Mouse (Mus musculus) embryonic stem cell, embryonic (primary cell): ENCODE data around the gene Foxf2.

Experiments
- CTCF ChIA-PET, 4 experiments: fragments of 300-600 bp in 2 of 4; fragments of 350-600 bp in 2 of 4; sonication (Branson Sonifier 250); formaldehyde crosslinking; loops; one replicate each; lab custom pipeline; 2022; ENCODE audit warnings: inconsistent platforms in 2 of 4; lab: Charles Lee
- POLR2A ChIA-PET, 4 experiments: fragments of 300-600 bp in 2 of 4; fragments of 350-600 bp in 2 of 4; sonication (Branson Sonifier 250); formaldehyde crosslinking; loops; one replicate each; lab custom pipeline; 2022; ENCODE audit warnings: antibody characterized with exemption in 4 of 4, inconsistent platforms in 1 of 4; lab: Charles Lee

Gene Foxf2

GRCm38 (mm10) chr13:31622371-31622770 is 3.2 kb upstream of the Foxf2 start:
- ChIA-PET CTCF (interaction anchor here in 1 of 4 experiments (1.0 kb wide), 1 partner anchor 62 kb away, joined by 7 read pairs; no protein-coding TSS in a partner anchor), POLR2A (interaction anchor here in 1 of 4 experiments (0.7 kb wide), 1 partner anchor 53 kb away, joined by 5 read pairs; no protein-coding TSS in a partner anchor)

GRCm38 (mm10) chr13:31623291-31623690 is 2.3 kb upstream of the Foxf2 start:
- POLR2A ChIA-PET, result interaction anchor here in 1 of 4 experiments (0.8 kb wide), 1 partner anchor 830 kb away, joined by 10 read pairs; no protein-coding TSS in a partner anchor

GRCm38 (mm10) chr13:31623906-31624860 is 1.4 kb upstream of the Foxf2 start:
- ChIA-PET POLR2A (interaction anchor here in 2 of 4 experiments (0.5 to 0.9 kb wide), 3 partner anchors 65 to 835 kb away, joined by 3 to 5 read pairs (median 5); partner anchors contain the start of gene A530084C06Rik (in 1 of the 2)), CTCF (interaction anchor here in 3 of 4 experiments (0.6 kb wide), 3 partner anchors 165 to 638 kb away, joined by 3 to 5 read pairs (median 3); no protein-coding TSS in a partner anchor)

More at GRCm38 (mm10) chr13:31623291-31623690, 2.3 kb upstream of the Foxf2 start:
- CTCF ChIA-PET, result interaction anchor here in 1 of 4 experiments (0.7 to 1.0 kb wide), 2 partner anchors 63 to 649 kb away, joined by 3 to 7 read pairs; partner anchors contain the start of genes Exoc2 and Gm5447

GRCm38 (mm10) chr13:31624966-31625332 is 667 bp upstream of the Foxf2 start:
- ChIA-PET CTCF (interaction anchor here in 1 of 4 experiments (0.6 kb wide), 1 partner anchor 165 kb away, joined by 3 read pairs; no protein-coding TSS in a partner anchor), POLR2A (interaction anchor here in 2 of 4 experiments (0.5 to 0.9 kb wide), 2 partner anchors 65 to 305 kb away, joined by 3 to 5 read pairs; partner anchors contain the start of gene A530084C06Rik (in 1 of the 2))

- ChIA-PET CTCF (no interaction called here), POLR2A (interaction anchor here in 1 of 4 experiments (1.3 kb wide), 1 partner anchor 13 kb away, joined by 3 read pairs; no protein-coding TSS in a partner anchor)
Measured at GRCm38 (mm10) chr13:31626183-31626801, 676 bp downstream of the Foxf2 start.

- POLR2A ChIA-PET, result interaction anchor here in 2 of 4 experiments (0.6 to 1.3 kb wide), 2 partner anchors 13 to 29 kb away, joined by 3 to 9 read pairs; no protein-coding TSS in a partner anchor
- CTCF ChIA-PET, result no interaction called here
Measured at GRCm38 (mm10) chr13:31626991-31627625, 1.5 kb downstream of the Foxf2 start.

- CTCF ChIA-PET, result no interaction called here
- POLR2A ChIA-PET, result interaction anchor here in 2 of 4 experiments (0.6 to 1.3 kb wide), 2 partner anchors 12 to 81 kb away, joined by 3 read pairs; no protein-coding TSS in a partner anchor
Measured at GRCm38 (mm10) chr13:31627864-31628690, 2.5 kb downstream of the Foxf2 start.

- ChIA-PET CTCF (no interaction called here), POLR2A (interaction anchor here in 1 of 4 experiments (0.6 kb wide), 2 partner anchors 81 to 435 kb away, joined by 3 to 4 read pairs; no protein-coding TSS in a partner anchor)
Measured at GRCm38 (mm10) chr13:31628691-31629180, 3.1 kb downstream of the Foxf2 start.

- CTCF ChIA-PET, result interaction anchor here in 1 of 4 experiments (0.6 to 1.2 kb wide), 2 partner anchors 11 to 644 kb away, joined by 3 read pairs; no protein-coding TSS in a partner anchor
- POLR2A ChIA-PET, result interaction anchor here in 2 of 4 experiments (0.6 to 1.0 kb wide), 2 partner anchors 54 to 436 kb away, joined by 3 to 4 read pairs; no protein-coding TSS in a partner anchor
Measured at GRCm38 (mm10) chr13:31629321-31629851, 3.8 kb downstream of the Foxf2 start.

- POLR2A ChIA-PET, result interaction anchor here in 1 of 4 experiments (1.0 kb wide), 1 partner anchor 53 kb away, joined by 3 read pairs; no protein-coding TSS in a partner anchor
- CTCF ChIA-PET, result interaction anchor here in 1 of 4 experiments (0.6 to 1.2 kb wide), 2 partner anchors 12 to 644 kb away, joined by 3 read pairs; no protein-coding TSS in a partner anchor
Measured at GRCm38 (mm10) chr13:31630051-31630450, 4.4 kb downstream of the Foxf2 start.

GRCm38 (mm10) chr13:31630551-31630950 is 4.9 kb downstream of the Foxf2 start:
- ChIA-PET CTCF (interaction anchor here in 1 of 4 experiments (1.2 kb wide), 1 partner anchor 12 kb away, joined by 3 read pairs; no protein-coding TSS in a partner anchor), POLR2A (no interaction called here)

GRCm38 (mm10) chr13:31631291-31631690 is 5.7 kb downstream of the Foxf2 start:
- POLR2A ChIA-PET, result interaction anchor here in 1 of 4 experiments (0.7 kb wide), 1 partner anchor 180 kb away, joined by 3 read pairs; no protein-coding TSS in a partner anchor
- CTCF ChIA-PET, result interaction anchor here in 1 of 4 experiments (0.9 kb wide), 1 partner anchor 13 kb away, joined by 3 read pairs; no protein-coding TSS in a partner anchor

- ChIA-PET POLR2A (no interaction called here), CTCF (interaction anchor here in 1 of 4 experiments (0.6 kb wide), 1 partner anchor 19 kb away, joined by 4 read pairs; no protein-coding TSS in a partner anchor)
Measured at GRCm38 (mm10) chr13:31632450-31632849, 6.8 kb downstream of the Foxf2 start.

- ChIA-PET CTCF (interaction anchor here in 1 of 4 experiments (0.6 kb wide), 1 partner anchor 19 kb away, joined by 4 read pairs; no protein-coding TSS in a partner anchor), POLR2A (no interaction called here)
Measured at GRCm38 (mm10) chr13:31633259-31633658, 7.6 kb downstream of the Foxf2 start.

GRCm38 (mm10) chr13:31635546-31635945 is 9.9 kb downstream of the Foxf2 start:
- CTCF ChIA-PET, result no interaction called here

GRCm38 (mm10) chr13:31641517-31641916 is 15.9 kb downstream of the Foxf2 start:
- CTCF ChIA-PET, result no interaction called here

More at GRCm38 (mm10) chr13:31635546-31635945, 9.9 kb downstream of the Foxf2 start:
- POLR2A ChIA-PET, result interaction anchor here in 1 of 4 experiments (0.5 kb wide), 1 partner anchor 123 kb away, joined by 3 read pairs; no protein-coding TSS in a partner anchor

More at GRCm38 (mm10) chr13:31641517-31641916, 15.9 kb downstream of the Foxf2 start:
- POLR2A ChIA-PET, result no interaction called here
